Mouse (Mus musculus) Patski (cell line): ENCODE measurements around the gene Chac2. TPM values are rescaled to one million over a fixed set of nuclear protein-coding genes. Genes with fewer than 3 reads are reported as not detected.
"Not testable (repeated sequence)": the region's sequence is repeated elsewhere in the genome, so short reads cannot be mapped to it uniquely, and the experiment has no call there.

ENCODE experiments used
- ATAC-seq: fragments of 100-300 bp; one replicate; pipeline ENCODE4 v1.8.0; 2021
- CTCF ChIA-PET: fragments of 350-600 bp; sonication (Branson Sonifier 250); formaldehyde crosslinking; loops from one replicate; lab custom pipeline; 2022; ENCODE audit warnings: inconsistent platforms; lab: Charles Lee
- POLR2A ChIA-PET: fragments of 350-600 bp; sonication (Branson Sonifier 250); formaldehyde crosslinking; loops from one replicate; lab custom pipeline; 2022; ENCODE audit warnings: antibody characterized with exemption, inconsistent platforms; lab: Charles Lee
- DNase-seq: peaks from one replicate; pipeline ENCODE4 v3.0.0-alpha.2; 2011; ENCODE audit warnings: low read depth, low spot score
- H3K27me3 ChIP-seq: fragments of 371-371 bp; one replicate; pipeline ENCODE4 v1.5.1; 2021
- CTCF ChIP-seq: fragments of 100-300 bp; IDR thresholded peaks from one replicate; pipeline ENCODE4 v1.5.1; 2021
- in situ Hi-C: fragments of 300-500 bp; cut with MboI; formaldehyde crosslinking; loops from 3 replicates; pipeline ENCODE4 v1.11.1; 2018; ENCODE audit warnings: low pct_unique_long_range_greater_than_20kb, mixed read lengths
- polyA plus RNA-seq: library from polyadenylated mRNA; unstranded; gene quantifications from one replicate; pipeline ENCODE4 v1.2.3, GENCODE M21; 2021

Gene Chac2
- 16.9 TPM for polyA plus RNA-seq

- no peak for TF ChIP-seq CTCF
- DNase-seq (peak; percentile 69), ATAC-seq (peak; percentile 98)
- H3K27me3 ChIP-seq, result no peaks in the 10 kb centered on the region
- POLR2A ChIA-PET, result interaction anchor here (1.1 to 1.2 kb wide), 2 partner anchors 10 to 240 kb away, joined by 3 to 5 read pairs; no protein-coding TSS in a partner anchor
- CTCF ChIA-PET, result no interaction called here
- in situ Hi-C loops, result no loop called here
These were observed at the start of gene Chac2 for GRCm38 (mm10) chr11:30985877-30986624. Gene Chac2 (minus strand): TSS chr11:30986350.

- POLR2A ChIA-PET, result no interaction called here
- ATAC-seq (no peak), DNase-seq (no peak)
- CTCF ChIA-PET, result no interaction called here
- no peaks in the 10 kb centered on the region for H3K27me3 ChIP-seq
- TF ChIP-seq CTCF, result no peak
- in situ Hi-C loops, result no loop called here
These were observed 48.8 kb upstream of the Chac2 start for GRCm38 (mm10) chr11:31034958-31035357.

- in situ Hi-C loops, DNase-seq, ATAC-seq, CTCF ChIA-PET, POLR2A ChIA-PET, H3K27me3 ChIP-seq: not testable (repeated sequence)
These were observed 31.3 kb upstream of the Chac2 start for GRCm38 (mm10) chr11:31017466-31017865.

GRCm38 (mm10) chr11:31009668-31010067 is 23.5 kb upstream of the Chac2 start:
- CTCF ChIA-PET, ATAC-seq, H3K27me3 ChIP-seq, POLR2A ChIA-PET, DNase-seq, in situ Hi-C loops: not testable (repeated sequence)

GRCm38 (mm10) chr11:31001169-31001908 is 15.2 kb upstream of the Chac2 start:
- TF ChIP-seq CTCF, result no peak
- POLR2A ChIA-PET, result no interaction called here
- CTCF ChIA-PET, result interaction anchor here (1.4 kb wide), 1 partner anchor 637 kb away, joined by 3 read pairs; no protein-coding TSS in a partner anchor
- H3K27me3 ChIP-seq, result no peaks in the 10 kb centered on the region
- no peak for DNase-seq
- ATAC-seq, result no peak
- in situ Hi-C loops, result no loop called here

GRCm38 (mm10) chr11:31000028-31000427 is 13.9 kb upstream of the Chac2 start:
- ChIA-PET CTCF (interaction anchor here (1.0 kb wide), 1 partner anchor 8 kb away, joined by 3 read pairs; no protein-coding TSS in a partner anchor), POLR2A (no interaction called here)
- H3K27me3 ChIP-seq, result no peaks in the 10 kb centered on the region
- TF ChIP-seq CTCF, result no peak
- in situ Hi-C loops, result no loop called here
- no peak for DNase-seq
- ATAC-seq, result no peak

- ChIA-PET POLR2A (no interaction called here), CTCF (no interaction called here)
- TF ChIP-seq CTCF, result no peak
- no peaks in the 10 kb centered on the region for H3K27me3 ChIP-seq
- in situ Hi-C loops, result no loop called here
- DNase-seq (no peak), ATAC-seq (no peak)
These were observed 12.6 kb upstream of the Chac2 start for GRCm38 (mm10) chr11:30998704-30999103.

- in situ Hi-C loops, result no loop called here
- no peaks in the 10 kb centered on the region for H3K27me3 ChIP-seq
- TF ChIP-seq CTCF, result no peak
- ChIA-PET POLR2A (no interaction called here), CTCF (no interaction called here)
- no peak for DNase-seq
- no peak for ATAC-seq
These were observed 12.0 kb upstream of the Chac2 start for GRCm38 (mm10) chr11:30998199-30998598.

GRCm38 (mm10) chr11:30996670-30997069 is 10.5 kb upstream of the Chac2 start:
- no peak for TF ChIP-seq CTCF
- H3K27me3 ChIP-seq, result no peaks in the 10 kb centered on the region
- CTCF ChIA-PET, result no interaction called here
- in situ Hi-C loops, result no loop called here
- POLR2A ChIA-PET, result no interaction called here
- DNase-seq (no peak), ATAC-seq (no peak)

- ATAC-seq (peak; percentile 10), DNase-seq (no peak)
- ChIA-PET POLR2A (interaction anchor here (1.2 kb wide), 1 partner anchor 239 kb away, joined by 5 read pairs; no protein-coding TSS in a partner anchor), CTCF (no interaction called here)
- H3K27me3 ChIP-seq, result no peaks in the 10 kb centered on the region
- TF ChIP-seq CTCF, result no peak
- in situ Hi-C loops, result no loop called here
These were observed 471 bp upstream of the Chac2 start for GRCm38 (mm10) chr11:30986625-30987017.

- H3K27me3 ChIP-seq, result no peaks in the 10 kb centered on the region
- no peak for DNase-seq
- no peak for ATAC-seq
- no peak for TF ChIP-seq CTCF
- ChIA-PET POLR2A (interaction anchor here (1.1 to 1.2 kb wide), 2 partner anchors 9 to 240 kb away, joined by 3 to 5 read pairs; no protein-coding TSS in a partner anchor), CTCF (interaction anchor here (1.5 kb wide), 1 partner anchor 11 kb away, joined by 4 read pairs; no protein-coding TSS in a partner anchor)
- in situ Hi-C loops, result no loop called here
These were observed 913 bp downstream of the Chac2 start for GRCm38 (mm10) chr11:30985237-30985636.
